Mouse (Mus musculus) erythroblast, embryonic 14.5 days (primary cell): ENCODE measurements around the gene Zc2hc1b. TPM values are rescaled to one million over a fixed set of nuclear protein-coding genes. Genes with fewer than 3 reads are reported as not detected.

Experiments
- H3K27me3 ChIP-seq: 2 replicates; pipeline ENCODE4 v1.6.1; 2012; ENCODE audit warnings: inconsistent platforms; ENCODE audit not compliant: control insufficient read depth
- H3K36me3 ChIP-seq: 2 replicates; pipeline ENCODE4 v1.6.1; 2012; ENCODE audit warnings: mild to moderate bottlenecking, inconsistent platforms; ENCODE audit not compliant: control insufficient read depth
- H3K4me1 ChIP-seq: 2 replicates; pipeline ENCODE4 v1.6.1; 2012; ENCODE audit warnings: inconsistent platforms; ENCODE audit not compliant: control insufficient read depth
- H3K4me3 ChIP-seq: replicated peaks from 2 replicates; pipeline ENCODE3; 2012; ENCODE audit warnings: moderate library complexity, mild to moderate bottlenecking, inconsistent platforms
- H3K9me3 ChIP-seq: 2 replicates; pipeline ENCODE4 v1.6.1; 2012; ENCODE audit warnings: low read length, inconsistent platforms, mixed read lengths; ENCODE audit not compliant: control insufficient read depth
- GATA1 ChIP-seq: IDR thresholded peaks from 2 replicates; pipeline ENCODE4 v1.6.1; 2012; ENCODE audit warnings: low read length, inconsistent platforms, mixed read lengths
- TAL1 ChIP-seq: IDR thresholded peaks from 3 replicates; pipeline ENCODE4 v1.6.1; 2012; ENCODE audit warnings: low read length, inconsistent platforms, mixed read lengths
- polyA plus RNA-seq: library from polyadenylated mRNA; stranded (reverse); fragments of >175 nt; gene quantifications from 2 replicates; pipeline ENCODE4 v1.2.3, GENCODE M21; 2012

Zc2hc1b gene
- polyA plus RNA-seq, 1 experiment, result not detected

DNA sequence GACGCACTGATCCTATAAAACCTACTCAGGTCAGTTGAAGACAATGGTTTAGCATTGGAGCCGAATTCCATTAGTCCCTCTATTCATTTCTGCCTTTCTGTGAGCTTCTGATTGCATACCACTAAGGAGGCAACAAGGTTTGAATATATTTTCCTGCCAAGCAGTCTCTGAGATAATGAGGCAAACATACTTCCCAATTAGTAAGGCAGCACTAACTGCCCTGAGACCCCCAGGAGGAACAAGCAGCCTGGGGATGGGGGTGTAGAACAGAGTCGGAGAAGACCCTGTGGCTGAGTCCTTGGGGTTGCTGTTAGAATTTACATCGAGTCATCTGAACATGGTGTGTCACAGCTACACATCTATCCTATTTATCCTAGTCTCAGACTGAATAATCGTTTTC, 22.4 kb downstream of the Zc2hc1b start:
- Histone ChIP-seq H3K36me3 (no peaks in the 10 kb centered on the region), H3K27me3 (no peaks in the 10 kb centered on the region), H3K9me3 (no peaks in the 10 kb centered on the region), H3K4me3 (no peak overlapping the region), H3K4me1 (no peaks in the 10 kb centered on the region)
- TF ChIP-seq TAL1, result no peak
- no peak for TF ChIP-seq GATA1

DNA sequence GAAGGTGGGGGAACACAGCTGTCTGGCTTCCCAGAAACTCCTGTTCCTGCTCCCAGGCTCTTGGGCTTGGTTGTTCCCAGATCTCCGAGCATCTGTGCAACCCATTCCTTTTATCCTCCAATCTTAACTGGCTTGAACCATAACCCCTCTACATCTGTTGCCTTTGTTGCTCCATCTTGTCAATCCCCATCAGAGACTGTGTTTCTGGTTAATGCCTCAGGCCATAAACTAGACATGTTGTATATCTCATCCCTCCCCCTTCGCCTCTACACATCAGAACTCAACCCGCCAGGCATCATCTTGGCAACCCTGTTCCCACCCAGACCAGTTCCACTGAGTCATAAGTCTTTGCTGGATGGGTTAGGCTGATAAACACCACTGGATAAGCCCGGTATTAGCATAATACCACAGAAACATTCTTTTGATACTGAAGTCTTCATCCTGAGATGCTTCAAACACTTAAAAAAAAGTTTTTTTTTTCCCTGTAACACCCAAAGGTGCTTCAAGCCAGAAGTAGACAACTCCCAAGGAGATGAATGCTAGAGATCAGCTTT, 24.9 kb downstream of the Zc2hc1b start:
- Histone ChIP-seq H3K4me1 (no peaks in the 10 kb centered on the region), H3K9me3 (no peaks in the 10 kb centered on the region), H3K27me3 (no peaks in the 10 kb centered on the region), H3K36me3 (no peaks in the 10 kb centered on the region), H3K4me3 (no peak overlapping the region)
- TF ChIP-seq GATA1 (no peak), TAL1 (no peak)

DNA sequence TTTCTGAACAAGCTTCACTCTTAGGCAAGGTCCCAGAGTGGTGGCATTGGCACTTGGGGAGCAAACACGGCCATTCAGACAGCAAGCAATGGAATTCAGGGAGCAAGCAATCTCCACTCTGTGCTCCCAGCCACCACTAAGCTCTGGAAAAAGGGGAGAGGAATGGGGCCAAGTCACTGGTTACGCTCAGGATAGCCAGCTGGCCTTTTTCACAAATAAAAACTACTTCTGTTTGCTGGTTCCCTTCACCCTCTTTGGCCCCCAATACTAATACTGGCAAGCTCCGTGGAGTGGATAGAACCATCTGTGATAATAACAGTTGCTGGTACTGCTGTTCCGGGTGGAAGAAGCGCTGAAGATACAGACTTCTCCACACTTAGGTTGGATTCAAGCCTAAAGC, 26.5 kb downstream of the Zc2hc1b start:
- Histone ChIP-seq H3K4me3 (no peak overlapping the region), H3K9me3 (no peaks in the 10 kb centered on the region), H3K36me3 (no peaks in the 10 kb centered on the region), H3K4me1 (no peaks in the 10 kb centered on the region), H3K27me3 (no peaks in the 10 kb centered on the region)
- TF ChIP-seq GATA1 (no peak), TAL1 (no peak)

DNA sequence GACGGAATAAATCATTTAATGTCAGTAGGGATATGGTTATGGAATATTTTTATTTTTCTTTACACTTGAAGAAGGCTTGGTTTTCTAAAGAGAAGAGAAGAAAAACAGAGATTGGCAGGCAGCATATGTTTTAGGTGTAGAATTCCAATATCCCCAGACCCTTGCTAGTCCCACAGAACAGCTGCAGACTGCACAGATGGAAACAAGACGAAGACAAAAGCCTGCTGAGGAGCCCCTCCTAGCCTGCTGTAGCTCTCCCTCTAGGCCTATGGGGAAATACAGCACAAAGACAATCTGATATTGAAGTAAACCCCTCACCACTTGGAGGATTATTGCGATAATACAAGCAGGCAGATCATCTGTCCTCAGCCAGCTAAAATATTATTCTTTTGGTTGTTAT, 27.4 kb downstream of the Zc2hc1b start:
- H3K4me1 ChIP-seq, result no peaks in the 10 kb centered on the region
- no peaks in the 10 kb centered on the region for H3K27me3 ChIP-seq
- H3K4me3 ChIP-seq, result no peak overlapping the region
- no peaks in the 10 kb centered on the region for H3K9me3 ChIP-seq
- TF ChIP-seq GATA1 (no peak), TAL1 (no peak)
- no peaks in the 10 kb centered on the region for H3K36me3 ChIP-seq

DNA sequence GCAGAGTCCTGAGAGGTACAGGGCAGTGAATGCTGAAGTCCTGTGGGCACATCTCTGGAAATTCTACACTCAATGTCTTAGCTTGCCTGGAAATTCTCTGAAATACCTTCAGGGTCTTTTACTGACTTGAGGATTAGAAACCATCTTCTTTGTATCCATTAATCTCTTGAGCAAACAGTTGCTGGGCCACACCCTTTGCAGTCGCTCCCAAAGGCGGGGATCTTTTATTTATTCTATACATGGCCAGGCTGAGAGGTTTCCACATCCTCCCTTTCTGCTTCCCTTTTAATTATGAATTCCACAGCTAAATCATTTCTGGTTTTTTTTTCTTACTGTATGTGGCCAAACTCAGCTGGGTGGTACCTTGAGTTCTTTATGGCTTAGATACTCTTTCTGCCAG, 37.4 kb downstream of the Zc2hc1b start:
- no peak for TF ChIP-seq GATA1
- no peak for TF ChIP-seq TAL1
- no peaks in the 10 kb centered on the region for H3K9me3 ChIP-seq
- no peak overlapping the region for H3K4me3 ChIP-seq
- no peaks in the 10 kb centered on the region for H3K4me1 ChIP-seq
- no peaks in the 10 kb centered on the region for H3K27me3 ChIP-seq
- no peaks in the 10 kb centered on the region for H3K36me3 ChIP-seq

DNA sequence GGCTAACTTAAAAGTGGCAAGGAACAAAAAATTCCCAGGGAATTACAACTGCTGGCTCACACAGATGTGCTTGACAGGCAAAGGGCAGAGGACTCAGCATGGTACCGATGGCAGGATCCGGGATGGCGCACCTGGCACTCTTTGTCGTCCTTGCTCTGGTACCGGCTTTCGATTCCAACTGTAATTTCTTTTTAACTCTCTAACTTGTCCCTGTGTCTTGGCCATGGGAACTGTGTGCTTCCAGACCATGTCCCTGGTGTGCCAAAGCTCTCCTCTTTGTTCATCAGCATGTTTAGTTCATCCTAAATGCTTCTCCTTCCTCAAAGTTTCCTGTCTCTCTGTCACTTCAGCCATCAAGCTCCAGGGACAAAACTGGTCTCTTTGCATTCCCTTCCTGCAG, 39.9 kb downstream of the Zc2hc1b start:
- no peaks in the 10 kb centered on the region for H3K9me3 ChIP-seq
- no peak for TF ChIP-seq GATA1
- no peak for TF ChIP-seq TAL1
- no peaks in the 10 kb centered on the region for H3K36me3 ChIP-seq
- no peaks in the 10 kb centered on the region for H3K27me3 ChIP-seq
- H3K4me1 ChIP-seq, result no peaks in the 10 kb centered on the region
- H3K4me3 ChIP-seq, result no peak overlapping the region

DNA sequence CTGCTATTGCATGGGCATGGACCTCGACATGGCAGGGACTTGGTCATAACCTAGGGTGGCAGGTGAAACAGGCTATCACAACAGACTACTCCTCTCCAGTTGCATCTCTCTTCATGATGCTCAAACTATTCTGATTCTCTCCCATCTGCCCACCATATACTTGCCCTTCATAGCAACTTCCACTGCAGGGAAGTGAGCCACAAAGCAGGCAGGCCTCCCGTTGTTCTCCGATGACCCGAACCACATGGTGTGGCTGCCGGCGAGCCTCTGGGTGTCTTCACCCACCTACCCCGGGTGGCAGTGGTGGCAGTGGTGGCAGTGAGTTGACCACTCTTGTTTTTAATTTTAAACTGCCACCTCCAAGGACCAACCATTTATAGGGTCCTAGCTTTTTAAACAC, 42.1 kb downstream of the Zc2hc1b start:
- no peaks in the 10 kb centered on the region for H3K27me3 ChIP-seq
- H3K4me3 ChIP-seq, result no peak overlapping the region
- TF ChIP-seq GATA1 (no peak), TAL1 (no peak)
- H3K4me1 ChIP-seq, result no peaks in the 10 kb centered on the region
- no peaks in the 10 kb centered on the region for H3K36me3 ChIP-seq
- no peaks in the 10 kb centered on the region for H3K9me3 ChIP-seq

DNA sequence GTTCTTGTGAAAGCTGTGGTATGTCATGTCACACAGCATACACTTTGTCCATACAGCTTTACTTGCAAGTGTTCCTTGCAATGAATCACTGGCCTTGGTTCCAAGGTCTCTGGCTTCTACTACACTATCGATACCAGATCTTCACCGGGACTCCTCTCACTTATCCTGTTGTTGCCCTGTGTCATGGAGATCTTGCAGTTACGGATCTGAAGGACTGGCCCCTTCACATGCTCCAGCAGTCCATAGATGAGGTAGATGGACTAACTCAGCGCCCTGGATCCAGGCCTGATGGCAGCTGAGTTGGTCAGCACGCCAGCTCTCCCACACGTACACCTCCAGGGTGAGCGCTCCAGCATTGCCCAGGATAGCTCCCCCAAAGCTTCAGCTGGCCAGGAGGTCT, 42.5 kb downstream of the Zc2hc1b start:
- H3K9me3 ChIP-seq, result no peaks in the 10 kb centered on the region
- no peaks in the 10 kb centered on the region for H3K4me1 ChIP-seq
- TF ChIP-seq TAL1 (no peak), GATA1 (no peak)
- no peaks in the 10 kb centered on the region for H3K27me3 ChIP-seq
- H3K4me3 ChIP-seq, result no peak overlapping the region
- no peaks in the 10 kb centered on the region for H3K36me3 ChIP-seq

DNA sequence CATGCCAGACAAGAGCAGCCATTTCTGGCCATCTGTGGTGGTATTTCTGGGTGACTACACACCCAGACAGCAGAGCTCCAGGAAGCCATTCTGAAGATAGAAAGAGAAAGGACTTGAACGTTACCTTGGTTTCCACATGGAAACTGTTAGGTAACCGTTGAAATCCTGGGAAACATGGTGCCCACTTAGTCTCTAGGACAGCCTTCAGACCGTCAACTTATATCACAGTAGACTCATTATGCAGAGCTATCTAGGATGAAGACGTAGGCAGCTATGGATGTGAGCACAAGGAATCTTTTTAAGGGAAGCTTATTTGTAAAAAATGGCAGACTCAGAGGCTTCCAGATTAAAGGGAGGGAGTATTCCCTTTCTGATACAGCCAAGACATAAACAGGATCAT, 44.0 kb downstream of the Zc2hc1b start:
- Histone ChIP-seq H3K4me1 (no peaks in the 10 kb centered on the region), H3K9me3 (no peaks in the 10 kb centered on the region), H3K27me3 (no peaks in the 10 kb centered on the region), H3K4me3 (no peak overlapping the region), H3K36me3 (no peaks in the 10 kb centered on the region)
- TF ChIP-seq TAL1 (no peak), GATA1 (no peak)

DNA sequence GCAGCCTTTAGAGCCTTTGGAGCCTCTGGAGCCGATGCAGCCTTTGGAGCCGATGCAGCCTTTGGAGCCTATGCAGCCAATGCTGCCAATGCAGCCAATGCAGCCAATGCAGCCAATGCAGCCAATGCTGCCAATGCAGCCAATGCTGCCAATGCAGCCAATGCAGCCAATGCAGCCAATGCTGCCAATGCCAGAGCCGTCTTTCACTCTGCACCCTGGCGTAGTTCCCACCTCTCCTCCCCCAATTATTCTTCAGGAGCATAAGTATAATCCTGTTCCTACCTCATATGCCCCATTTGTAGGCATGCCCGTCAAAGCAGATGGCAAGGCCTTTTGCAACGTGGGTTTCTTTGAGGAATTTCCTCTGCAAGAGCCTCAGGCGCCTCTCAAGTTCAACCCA, 49.9 kb downstream of the Zc2hc1b start:
- H3K36me3 ChIP-seq, result no peaks in the 10 kb centered on the region
- H3K27me3 ChIP-seq, result no peaks in the 10 kb centered on the region
- H3K9me3 ChIP-seq, result no peaks in the 10 kb centered on the region
- no peak for TF ChIP-seq TAL1
- H3K4me1 ChIP-seq, result no peaks in the 10 kb centered on the region
- no peak overlapping the region for H3K4me3 ChIP-seq
